Mouse (Mus musculus) right cerebral cortex, adult 2 months (tissue): ENCODE data around the gene Srr.

Experiments
- DNase-seq, 2 experiments: peaks; one replicate each; pipeline ENCODE4 v3.0.0; 2021 to 2022; ENCODE audit warnings: low spot score in 2 of 2

Srr gene

DNA sequence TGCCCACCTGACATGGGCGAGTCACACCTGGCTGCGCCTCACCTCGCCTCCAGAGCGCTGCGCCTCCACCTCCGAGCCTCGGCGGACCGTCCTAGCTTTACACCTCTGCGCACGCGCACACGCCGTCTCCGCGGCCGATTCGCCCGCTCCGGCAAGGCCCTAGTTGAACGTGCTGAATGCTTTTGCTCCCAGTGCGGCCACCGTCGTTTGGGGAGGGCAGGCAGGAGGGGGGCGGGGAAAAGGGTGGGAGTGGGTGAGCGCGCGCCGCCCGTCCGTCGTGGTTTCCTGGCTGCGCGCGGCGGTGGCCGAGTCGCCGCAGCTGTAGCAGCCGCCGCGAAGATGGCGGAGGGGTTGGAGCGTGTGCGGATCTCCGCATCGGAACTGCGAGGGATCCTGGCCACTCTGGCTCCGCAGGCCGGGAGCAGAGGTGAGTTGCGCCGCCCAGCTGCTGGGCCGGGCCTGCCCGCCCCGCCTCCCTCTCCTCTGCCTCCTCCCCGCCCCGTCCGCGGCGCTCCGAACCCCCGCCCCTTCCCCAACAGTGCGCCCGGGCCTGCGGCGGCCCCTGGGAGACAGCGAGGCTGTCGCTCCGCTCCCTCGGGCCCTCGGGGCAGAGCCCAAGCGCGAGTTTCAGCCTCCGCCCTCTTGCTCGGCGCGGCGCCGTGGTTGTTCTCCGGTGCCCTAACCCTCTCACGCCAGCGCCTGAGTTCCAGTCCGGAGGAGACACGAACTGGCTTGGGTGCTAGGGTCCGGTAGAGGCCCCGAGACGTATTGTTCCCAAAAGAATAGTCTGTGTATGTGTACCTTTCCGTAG is at the start of gene Srr, which contains the start of gene Smg6:
Gene Srr (minus strand): TSS at position 372 of the 811 bp plus-strand sequence.
Gene Smg6 (plus strand): TSS at position 247 of the 811 bp plus-strand sequence.
- DNase-seq = peak; percentile 91 to 95

DNA sequence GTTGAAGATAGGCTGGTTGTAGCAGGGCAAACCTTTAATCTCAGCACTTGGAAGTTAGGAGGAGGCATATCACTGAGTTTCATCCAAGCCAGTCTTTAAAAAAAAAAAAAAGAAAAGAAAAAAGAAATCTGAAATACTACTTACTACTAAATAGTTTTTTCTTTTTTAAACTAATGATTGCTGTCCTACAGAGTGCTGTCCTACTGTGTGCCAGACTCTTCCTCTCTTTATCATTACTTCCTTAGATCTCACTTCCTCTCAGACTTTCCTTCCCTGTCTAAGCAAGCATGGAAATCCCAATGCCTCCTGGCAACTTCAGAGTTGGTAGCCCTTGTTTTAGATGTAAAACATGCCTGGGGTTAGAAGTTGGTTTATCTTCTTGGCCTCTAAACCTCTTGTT is 48.9 kb upstream of the Srr start:
- DNase-seq = no peak

DNA sequence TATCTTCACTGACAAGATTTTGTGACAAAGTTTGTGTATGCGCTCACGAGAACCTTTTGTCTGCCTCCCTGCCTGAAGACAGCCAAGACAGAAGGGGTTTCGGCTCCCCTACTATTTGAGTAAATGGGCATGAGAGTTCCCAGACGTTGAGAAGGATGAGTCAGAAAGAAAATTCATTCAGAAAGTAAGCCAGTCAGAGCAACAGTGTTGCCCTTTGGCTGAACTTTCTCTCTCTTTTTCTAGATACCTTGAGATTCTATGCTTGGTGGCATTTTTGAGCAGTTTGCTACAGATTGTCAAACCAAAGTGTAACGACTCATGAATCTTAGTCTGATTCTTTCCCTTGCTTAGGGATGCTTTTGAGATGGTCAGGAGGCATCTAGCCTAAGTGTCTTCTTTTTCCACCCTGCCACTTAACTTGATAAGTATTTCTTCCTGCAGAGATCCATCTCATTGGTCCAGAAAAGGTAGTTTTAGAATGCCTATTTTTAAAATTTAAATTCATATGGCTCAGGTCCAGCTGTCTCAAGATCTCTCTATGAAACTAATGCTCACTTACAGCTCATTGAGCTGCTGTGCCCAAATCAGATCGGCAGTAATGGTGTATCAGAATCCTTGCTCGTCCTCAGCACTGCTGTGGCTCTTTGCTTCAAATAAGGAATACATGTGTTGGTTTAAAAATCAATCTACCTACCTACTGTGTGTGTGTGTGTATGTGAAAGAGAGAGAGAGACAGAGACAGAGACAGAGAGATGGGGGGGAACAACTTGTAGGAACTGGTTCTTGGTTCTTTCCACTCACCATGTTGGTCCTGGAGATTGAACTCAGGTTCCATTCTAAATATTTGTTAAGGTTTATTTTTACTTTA is 47.8 kb upstream of the Srr start:
- no peak for DNase-seq

GRCm38 (mm10) chr11:74965516-74965915 is 39.8 kb upstream of the Srr start:
- no peak for DNase-seq

DNA sequence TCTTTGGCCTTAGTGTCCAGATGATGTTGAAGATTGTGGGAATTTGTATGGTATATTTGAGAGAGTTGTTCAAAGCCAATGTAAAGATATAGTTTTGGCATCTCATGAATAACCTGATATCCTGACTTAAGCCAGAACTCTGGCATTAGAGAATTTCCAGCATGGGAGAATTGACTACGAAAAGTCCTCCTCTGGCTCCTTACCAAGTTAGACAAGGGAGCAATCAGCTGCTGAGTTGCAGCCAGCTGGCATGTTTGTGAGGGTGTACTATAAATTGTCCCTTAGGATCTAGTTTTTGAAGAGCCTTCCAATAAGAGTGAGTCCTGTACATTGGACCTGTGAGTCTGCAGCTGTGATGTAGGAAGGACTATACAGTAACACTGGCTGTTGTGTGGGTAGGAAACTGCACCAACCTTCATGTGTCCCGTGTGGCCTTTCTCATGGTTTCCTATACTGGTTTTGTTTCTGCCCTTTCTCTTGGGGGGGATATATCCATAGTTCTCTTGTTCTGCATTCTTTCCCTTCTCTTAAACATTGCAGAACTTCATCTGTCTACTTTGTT is 37.2 kb upstream of the Srr start:
- peak in 1 of 2 experiments; percentile 8 for DNase-seq

- DNase-seq = no peak
These were observed 36.2 kb upstream of the Srr start for GRCm38 (mm10) chr11:74961953-74962352.

DNA sequence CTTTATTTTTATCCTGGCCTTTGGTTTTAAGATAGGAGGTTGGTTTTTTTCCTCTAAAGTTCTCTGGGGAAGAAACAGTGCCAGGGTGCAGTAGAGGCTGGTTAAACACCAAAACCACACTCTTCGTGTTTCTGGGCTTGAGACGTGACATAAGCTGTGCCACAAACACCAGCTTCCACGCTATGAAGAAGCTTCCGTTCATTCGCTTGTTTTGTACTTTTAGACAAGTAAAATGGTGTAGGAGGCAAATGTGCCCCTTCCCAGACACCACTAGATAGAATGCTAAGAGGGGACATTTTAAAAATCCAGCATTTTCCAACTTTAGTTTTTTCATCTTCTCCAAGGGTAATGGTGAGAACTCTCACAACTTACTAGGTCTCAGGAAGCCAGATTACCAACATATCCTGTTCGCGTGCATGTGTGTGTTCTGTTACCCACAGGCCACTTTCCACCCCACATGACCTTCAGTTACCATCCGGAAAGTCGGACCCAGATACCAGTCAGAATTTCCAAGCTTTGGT is 34.3 kb upstream of the Srr start:
- DNase-seq = no peak

GRCm38 (mm10) chr11:74959501-74959900 is 33.8 kb upstream of the Srr start:
- no peak for DNase-seq

- no peak for DNase-seq
These were observed 31.9 kb upstream of the Srr start for GRCm38 (mm10) chr11:74957600-74957999.

DNA sequence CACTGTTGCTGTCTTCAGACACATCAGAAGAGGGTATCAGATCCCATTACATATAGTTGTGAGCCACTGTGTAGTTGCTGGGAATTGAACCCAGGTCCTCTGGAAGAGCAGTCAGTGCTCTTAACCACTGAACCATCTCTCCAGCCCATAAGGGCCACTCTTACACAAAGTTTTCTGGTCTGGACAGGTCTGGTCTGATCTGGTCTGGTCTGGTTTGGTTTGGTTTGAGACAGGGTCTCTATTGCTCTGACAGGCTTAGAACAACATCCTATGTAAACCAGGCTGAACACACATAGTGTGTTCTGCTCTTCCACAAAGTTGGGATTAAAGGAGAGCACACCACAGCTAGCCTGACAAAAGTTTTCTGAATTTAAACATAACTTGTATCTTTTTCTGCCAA is 30.3 kb upstream of the Srr start:
- DNase-seq = no peak

DNA sequence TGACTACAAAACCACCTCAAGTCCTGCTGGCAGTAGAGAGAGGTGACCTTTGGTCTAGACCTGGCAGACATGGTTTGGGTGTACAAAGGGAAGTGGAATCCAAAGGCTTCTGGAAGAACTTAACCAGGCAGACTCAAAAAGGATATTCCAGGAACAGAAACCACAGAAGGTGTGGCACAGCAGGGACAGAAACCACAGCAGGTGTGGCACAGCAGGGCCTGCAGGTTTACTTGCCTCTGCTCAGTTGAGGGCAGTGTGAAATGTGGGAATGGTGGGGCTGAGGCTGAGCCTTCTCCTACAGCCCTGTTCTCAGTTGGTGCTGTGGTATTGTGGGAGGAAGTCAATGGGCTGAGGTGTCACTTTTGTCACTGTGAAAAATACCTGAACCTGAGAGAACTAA is 29.2 kb upstream of the Srr start:
- DNase-seq = no peak

GRCm38 (mm10) chr11:74946348-74946747 is 20.6 kb upstream of the Srr start:
- peak; percentile 9 to 26 for DNase-seq

DNA sequence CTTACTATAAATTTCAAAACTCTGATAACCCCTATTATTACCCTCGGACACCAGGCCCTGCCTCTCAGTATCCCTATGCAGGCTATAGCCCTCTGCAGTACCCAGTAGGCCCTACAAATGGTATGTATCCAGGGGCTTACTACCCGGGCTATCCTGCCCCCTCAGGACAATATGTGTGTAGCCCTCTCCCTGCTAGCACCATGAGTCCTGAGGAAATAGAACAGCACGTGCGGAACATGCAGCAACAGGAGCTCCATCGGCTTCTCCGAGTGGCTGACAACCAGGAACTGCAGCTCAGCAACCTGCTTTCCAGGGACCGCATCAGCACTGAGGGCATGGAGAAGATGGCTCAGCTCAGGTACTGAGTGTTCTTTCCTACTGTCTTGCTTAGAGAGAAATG is 4.6 kb upstream of the Srr start:
- DNase-seq = no peak

- no peak for DNase-seq
These were observed 3.4 kb upstream of the Srr start for GRCm38 (mm10) chr11:74929111-74929510.

DNA sequence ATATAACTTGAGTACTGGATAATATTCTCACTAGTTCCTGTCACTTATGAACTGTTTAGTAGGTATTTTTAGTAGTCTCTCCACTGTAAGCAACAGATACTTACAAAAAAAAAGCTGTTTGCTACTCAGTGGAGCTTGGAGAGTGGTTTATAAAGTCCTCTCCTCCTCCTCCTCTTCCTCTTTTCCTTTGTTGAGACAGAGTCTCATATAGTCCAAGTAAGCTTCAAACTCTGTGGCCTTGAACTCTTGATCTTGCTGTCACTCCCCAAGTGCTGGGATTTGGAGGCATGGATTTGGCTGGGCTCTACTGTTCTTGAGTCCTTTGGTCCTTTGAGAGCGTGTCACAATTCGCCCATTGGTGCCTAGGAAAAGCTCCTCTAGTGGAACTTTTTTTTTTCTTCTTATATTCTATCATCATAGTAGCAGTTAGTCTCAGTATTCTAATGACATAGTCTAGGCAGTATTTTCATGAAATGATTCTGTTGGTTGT is 1.5 kb upstream of the Srr start:
- no peak for DNase-seq

DNA sequence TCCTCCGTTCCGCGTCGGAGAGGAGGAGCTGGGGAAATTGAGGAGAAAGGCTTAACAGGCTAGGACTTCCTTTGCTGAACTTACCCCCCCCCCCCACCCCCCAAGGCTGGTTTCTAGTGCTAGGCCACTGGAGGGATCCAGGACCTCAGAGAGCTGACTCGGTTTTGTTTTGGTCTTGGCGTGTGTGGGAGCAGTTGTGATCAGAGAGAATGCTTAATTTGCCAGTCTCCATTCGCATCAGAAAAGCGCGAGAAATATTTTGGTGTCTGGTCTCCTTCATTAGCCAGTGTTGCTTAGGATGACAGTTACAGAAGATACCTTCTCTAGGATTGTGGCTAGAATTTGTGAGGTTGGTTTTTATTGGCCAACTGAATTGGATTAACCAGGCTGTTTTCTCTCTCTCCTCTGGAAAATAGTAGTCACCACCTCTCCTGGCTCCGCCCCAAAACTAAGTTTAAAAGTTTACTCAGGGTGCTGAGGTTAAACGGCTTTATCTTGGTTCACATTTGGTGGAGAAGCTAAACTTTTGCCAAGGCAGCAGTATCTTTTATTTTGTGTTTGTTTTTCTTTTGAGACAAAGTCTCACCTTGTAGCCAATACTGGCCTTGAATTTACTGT is 749 bp upstream of the Srr start:
- peak in 1 of 2 experiments; percentile 51 for DNase-seq

DNA sequence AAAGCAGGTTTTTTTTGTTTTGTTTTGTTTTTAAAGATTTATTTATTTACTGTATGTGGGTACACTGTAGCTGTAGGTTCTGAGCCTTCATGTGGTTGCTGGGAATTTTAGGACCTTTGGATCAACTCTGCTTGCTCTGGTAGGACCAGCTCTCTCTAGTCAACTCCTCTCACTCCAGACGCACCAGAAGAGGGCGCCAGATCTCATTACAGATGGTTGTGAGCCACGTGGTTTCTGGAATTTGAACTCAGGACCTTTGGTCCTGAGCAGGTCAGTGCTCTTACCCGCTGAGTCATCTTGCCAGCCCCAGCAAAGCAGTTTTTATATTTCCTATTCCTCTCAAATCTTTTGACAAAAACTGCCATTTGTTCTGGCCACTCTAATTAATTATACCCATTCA is 1.6 kb downstream of the Srr start:
- DNase-seq = no peak

GRCm38 (mm10) chr11:74919249-74919648 is 6.5 kb downstream of the Srr start:
- DNase-seq = no peak

GRCm38 (mm10) chr11:74912492-74912891 is 13.3 kb downstream of the Srr start:
- no peak for DNase-seq

DNA sequence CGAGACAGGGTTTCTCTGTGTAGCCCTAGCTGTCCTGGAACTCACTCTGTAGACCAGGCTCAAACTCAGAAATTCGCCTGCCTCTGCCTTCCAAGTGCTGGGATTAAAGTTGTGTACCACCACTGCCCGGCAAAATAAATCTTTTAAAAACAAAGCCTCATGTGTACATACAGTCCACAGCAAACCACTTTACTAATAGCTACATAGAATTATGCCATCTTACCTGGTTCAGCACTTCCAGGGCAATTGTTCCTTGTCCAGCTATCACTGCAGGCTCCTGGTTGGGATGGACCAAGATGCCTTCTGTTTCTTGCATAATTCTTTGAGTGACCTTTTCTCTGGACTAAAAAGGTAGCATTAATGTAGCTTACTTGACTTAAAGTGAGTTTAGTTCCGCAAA is 15.8 kb downstream of the Srr start:
- DNase-seq = no peak

DNA sequence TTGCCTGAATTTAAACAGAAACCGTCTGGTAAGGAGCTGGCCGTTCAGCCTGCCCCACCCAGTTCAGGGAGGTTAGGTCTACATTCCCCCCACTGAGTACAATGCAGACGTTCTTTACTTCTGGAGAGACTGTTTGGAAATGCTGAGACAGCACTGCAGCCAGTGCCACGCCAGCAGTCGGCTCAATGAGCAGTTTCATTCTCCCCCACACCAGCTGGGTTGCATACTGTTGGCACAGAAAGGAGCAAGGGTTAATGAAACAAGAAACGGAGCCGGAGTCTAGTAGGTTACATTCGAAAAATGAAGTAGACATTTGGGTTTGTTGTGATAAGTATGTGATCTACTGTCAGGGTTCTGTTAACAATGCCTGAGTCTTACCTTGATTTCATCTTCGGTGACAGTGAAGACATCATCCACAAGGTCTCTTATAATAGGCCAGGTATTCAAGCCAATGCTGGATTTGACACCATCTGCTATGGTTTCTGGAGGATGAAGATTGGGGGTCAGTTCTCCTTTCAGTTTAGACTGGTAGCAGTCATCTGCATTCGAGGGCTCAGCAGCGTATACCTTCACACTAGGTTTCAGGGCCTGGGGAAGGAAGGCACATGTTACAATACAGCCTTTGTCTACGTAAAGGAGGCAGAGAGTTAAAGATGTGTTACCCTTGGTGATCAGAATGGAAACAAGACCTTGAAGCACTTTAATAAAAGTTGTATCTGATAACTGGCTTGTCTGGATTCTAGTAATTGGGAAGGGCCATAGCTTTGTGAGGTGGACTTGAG is 16.9 kb downstream of the Srr start:
- DNase-seq = no peak
